Mouse (Mus musculus) Muller cell, postnatal 12 days (primary cell): ENCODE data around the gene Myocos.
"Not testable (repeated sequence)": the region's sequence is repeated elsewhere in the genome, so short reads cannot be mapped to it uniquely, and the experiment has no call there.

ENCODE experiments used
- DNase-seq: peaks from one replicate; pipeline ENCODE4 v3.0.0-alpha.2; 2015; ENCODE audit errors: inconsistent ontology term

The Myocos gene

GRCm38 (mm10) chr1:162658119-162658518 lies at the start of gene Myocos:
Gene Myocos (minus strand): TSS chr1:162658219.
- no peak for DNase-seq

DNA sequence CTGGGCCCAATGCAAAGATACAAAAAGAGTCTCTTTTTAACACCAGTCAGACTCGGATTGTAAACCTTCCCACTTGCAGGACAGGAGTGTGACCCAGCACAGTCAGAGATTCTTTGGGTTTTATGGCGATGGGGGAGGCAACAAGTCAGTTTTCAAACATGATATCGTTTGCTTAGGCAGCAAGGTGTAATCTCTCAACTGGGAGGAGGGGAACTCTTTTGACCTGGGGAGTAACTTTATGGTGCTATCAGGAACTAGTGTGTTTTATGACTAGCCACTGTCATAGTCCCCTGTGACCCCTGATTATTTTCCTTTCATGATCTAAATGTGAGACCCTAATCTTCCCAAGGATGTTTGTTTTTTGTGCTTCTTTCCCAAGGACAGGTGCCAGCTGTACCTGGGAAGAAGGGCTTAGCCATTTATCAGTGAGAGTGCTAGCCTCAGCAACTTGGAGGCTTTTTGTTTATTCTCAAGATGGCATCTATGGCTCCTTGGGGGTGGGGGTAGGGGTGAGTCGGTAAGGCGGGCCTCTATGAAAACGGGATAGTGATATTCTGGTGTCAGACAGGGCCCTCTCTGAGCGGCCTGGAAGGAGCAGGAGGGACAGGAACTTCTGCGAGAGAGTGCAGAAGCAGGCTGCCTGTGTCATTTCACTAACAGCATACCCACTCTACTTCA lies 42.5 kb upstream of the Myocos start:
- no peak for DNase-seq

DNA sequence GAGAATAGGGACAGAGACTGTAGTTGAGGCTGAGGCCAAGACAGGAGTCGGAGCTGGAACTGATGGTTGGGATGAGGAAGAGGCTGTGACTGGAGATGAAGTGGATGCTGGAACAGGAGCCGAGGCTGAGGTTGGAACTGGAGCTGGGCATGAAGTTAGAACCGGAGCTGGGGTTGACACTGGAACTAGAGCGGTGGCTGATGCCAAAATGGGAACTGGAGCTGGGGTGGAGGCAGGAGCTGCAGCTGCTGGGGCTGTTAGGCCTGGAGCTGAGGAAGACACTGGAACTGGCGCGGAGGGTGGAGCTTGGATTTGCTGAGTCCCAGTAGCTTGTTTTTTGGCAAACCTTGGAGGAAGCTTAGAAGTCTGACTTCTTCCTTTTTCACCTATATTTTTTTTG lies 39.8 kb upstream of the Myocos start:
- DNase-seq, result no peak

GRCm38 (mm10) chr1:162693721-162694120 lies 35.7 kb upstream of the Myocos start:
- no peak for DNase-seq

DNA sequence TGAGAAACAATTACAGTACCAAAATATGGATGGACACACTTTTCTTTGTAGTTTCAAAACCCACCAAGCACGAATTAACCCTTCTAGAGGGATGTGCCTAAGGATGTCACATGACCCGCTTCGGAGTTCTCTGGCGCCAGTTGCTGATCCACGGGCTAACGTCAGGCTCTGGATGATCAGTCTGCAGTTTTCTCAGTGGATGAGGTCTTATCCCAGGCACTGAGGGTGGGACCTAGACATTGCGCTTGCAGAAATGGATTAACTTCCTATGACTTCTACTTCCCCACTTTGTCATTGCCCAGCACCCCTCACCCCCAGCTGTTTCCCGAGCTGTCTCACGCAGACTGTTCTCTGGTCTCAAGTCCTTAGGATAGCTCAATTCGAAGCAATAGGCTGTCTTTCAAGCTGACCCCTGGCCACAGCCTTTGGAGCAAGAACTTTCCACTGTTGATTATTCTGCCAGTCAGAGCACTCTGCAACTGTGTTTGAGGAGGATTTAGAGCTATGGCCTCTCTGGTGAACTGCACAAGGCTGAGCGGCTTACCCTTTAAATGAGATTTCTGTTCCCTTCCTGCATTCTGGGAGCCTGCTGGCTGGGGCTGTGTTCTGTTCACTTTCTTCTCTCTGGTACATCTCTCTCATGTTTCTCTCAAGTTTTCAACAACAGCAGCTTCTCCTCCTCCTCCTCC lies 7.6 kb upstream of the Myocos start:
- DNase-seq, result peak; percentile 16

- DNase-seq, result peak; percentile 62
Observed at GRCm38 (mm10) chr1:162664826-162665475, 6.9 kb upstream of the Myocos start.

- no peak for DNase-seq
Observed at GRCm38 (mm10) chr1:162660276-162660860, 2.3 kb upstream of the Myocos start.

GRCm38 (mm10) chr1:162648416-162648815 lies 9.6 kb downstream of the Myocos start:
- no peak for DNase-seq

- DNase-seq, result no peak
Observed at GRCm38 (mm10) chr1:162646083-162646686, 11.8 kb downstream of the Myocos start.

DNA sequence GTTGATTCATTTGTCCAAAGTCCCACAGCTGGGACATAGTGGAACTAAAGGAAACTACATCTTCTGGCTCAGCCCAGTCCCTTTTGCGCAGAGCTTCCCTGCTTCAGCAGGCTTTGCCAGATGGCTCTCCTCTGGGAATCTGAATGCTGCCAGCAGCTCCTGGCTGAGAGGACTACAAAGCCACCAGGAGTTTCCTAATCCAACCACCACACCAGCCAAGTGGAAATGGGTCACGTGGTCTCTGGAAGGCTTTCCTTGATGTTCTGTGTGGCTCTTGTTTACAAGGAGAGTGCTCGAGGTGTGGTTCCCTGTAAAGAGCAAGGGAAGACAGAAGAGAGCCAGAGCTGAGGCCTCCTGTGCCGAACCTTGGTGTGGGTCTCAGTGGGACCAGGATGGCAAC lies 14.3 kb downstream of the Myocos start:
- DNase-seq, result peak; percentile 22

DNA sequence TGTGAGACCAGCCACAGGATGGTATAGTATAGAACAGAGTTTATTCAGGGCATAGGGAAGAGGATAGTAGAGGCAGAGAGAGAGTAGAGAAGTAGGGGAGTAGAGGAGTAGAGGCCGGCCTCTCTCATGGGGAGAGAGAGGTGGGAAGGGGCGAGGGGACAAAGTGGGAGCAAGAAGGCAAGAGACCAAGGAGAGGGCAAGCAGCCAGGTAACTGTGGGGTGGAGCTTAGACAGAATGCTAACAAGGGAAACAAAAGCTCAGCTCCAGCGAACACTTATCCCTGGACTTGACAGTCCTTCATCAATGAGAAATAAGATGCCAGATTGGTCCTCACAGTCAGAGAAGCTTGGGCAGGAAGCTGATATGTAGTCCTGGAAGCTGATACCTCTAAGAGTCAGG lies 15.4 kb downstream of the Myocos start:
- DNase-seq, result no peak

DNA sequence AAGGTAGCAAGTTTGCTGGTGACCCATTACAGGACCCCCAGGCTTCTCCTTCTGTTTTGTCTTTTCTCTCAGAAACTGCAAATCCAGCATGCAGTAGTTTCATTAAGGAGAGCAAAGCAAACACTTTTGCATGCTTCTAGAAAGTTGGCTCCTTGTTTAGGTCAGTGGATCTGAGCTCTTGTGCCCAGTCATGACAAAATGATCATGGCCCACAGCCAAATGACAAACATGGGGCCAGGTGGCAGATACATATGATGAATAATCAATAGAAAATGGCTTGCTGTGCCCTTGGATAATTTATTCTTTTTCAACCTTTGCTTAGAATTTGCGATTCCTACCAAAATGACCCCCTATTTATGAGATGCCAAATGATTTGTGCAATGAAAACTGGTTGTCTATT lies 18.2 kb downstream of the Myocos start:
- DNase-seq, result no peak

DNA sequence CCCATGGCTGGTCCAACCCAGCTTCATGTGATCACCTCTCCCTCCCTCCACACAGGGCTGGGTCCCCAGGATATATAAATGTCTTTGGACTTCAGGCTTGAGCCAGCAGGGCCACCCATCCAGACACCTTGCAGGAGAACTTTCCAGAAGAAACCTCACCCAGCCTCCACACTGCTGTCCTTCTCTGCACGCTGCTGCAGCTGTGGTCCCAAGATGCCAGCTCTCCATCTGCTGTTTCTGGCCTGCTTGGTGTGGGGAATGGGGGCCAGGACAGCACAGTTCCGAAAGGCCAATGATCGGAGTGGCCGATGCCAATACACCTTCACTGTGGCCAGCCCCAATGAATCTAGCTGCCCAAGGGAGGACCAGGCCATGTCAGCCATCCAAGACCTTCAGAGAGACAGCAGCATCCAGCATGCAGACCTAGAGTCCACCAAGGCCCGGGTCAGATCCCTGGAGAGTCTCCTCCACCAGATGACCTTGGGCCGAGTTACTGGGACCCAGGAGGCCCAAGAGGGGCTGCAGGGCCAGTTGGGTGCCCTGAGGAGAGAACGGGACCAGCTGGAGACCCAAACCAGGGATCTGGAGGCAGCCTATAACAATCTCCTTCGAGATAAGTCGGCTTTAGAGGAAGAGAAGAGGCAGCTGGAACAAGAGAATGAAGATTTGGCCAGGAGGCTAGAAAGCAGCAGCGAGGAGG lies 18.8 kb downstream of the Myocos start, which contains the start of gene Myoc:
Myoc (plus strand) TSS at position 105 of the 700 bp plus-strand sequence.
- no peak for DNase-seq

GRCm38 (mm10) chr1:162638535-162638934 lies 19.5 kb downstream of the Myocos start:
- no peak for DNase-seq

GRCm38 (mm10) chr1:162636516-162636915 lies 21.5 kb downstream of the Myocos start:
- no peak for DNase-seq

DNA sequence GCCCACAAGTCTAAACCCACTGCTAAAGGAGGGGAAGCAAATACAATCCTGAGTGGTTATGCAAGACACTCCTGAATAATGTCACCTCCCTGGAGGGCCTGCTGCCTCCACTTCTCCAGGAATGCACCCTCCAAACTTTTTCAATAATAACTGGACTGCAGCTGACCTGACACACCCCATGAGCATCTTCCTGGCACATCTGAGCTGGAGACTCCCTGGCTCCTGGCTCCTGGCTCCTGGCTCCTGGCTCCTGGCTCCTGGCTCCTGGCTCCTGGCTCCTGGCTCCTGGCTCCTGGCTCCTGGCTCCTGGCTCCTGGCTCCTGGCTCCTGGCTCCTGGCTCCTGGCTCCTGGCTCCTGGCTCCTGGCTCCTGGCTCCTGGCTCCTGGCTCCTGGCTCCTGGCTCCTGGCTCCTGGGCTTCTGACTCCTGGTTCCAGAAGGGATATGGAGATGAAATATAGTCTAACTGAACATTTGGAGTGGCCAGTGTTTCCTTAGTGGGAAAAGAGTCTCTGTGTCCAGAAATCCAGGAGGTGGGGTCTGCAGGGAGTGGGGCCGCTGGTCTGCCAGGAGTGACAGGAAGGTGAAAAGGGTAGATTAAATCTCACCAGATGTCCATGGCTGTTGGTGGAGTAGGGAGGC lies 22.6 kb downstream of the Myocos start:
- DNase-seq, result not testable (repeated sequence)

- DNase-seq, result not testable (repeated sequence)
Observed at GRCm38 (mm10) chr1:162628326-162628725, 29.7 kb downstream of the Myocos start.

DNA sequence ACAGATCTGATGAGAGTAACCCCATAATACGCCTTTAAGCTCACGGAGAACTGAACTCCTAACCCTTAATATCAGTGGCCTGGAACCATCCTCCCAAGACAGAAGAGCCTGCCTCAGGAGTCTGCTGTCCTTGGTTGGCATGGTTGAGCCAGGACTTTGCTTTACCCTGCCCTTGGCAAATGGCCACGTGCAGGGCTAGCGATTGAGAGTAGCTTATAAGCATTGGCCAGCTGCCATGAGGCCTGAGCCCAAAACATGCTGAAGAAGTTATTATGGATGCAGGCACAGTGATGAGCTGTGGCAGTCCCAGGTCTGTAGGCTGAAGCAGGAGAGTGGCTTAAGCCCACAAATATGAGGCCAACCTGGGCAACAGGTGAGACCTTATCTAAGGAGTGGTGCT lies 30.2 kb downstream of the Myocos start:
- DNase-seq, result not testable (repeated sequence)

DNA sequence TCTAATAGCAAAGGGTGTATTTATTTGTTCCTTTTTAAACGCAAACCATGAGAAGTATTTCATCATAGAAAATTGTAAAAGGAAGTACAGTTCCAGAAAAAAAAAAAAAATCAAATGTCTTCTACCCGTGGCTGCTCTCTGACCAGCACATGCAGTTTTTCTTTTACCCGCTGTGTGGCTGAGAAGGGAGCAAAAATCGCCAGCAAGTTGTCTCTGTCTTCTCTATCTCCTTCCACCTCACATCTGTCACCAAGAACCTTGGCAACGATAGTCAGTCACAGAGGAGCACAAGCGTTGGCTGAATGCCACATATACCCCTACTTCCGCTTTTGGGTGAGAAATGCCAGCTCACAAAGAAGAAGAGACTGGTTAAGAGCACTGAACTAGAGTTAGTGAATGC lies 32.8 kb downstream of the Myocos start:
- DNase-seq, result no peak

- no peak for DNase-seq
Observed at GRCm38 (mm10) chr1:162623895-162624294, 34.1 kb downstream of the Myocos start.

DNA sequence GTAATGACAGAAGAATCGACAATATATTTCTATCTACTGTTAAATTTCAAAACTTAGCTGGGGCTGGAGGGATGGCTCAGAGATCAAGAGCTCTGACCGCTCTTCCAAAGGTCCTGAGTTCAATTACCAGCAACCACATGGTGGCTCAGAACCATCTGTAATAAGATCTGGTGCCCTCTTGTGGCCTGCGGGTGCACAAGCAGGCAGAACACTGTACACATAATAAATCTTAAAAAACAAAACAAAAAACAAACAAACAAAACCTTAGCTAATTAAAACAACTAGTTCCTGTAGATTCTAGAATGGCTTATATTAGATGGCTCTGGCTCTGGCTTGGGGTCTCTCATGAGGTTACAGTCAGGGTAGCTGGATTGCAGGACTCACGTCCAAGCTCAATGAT lies 37.5 kb downstream of the Myocos start:
- no peak for DNase-seq
